Mouse (Mus musculus) midbrain, embryonic 14.5 days (tissue): ENCODE results near the gene Ltf. TPM values are rescaled to one million over a fixed set of nuclear protein-coding genes. Genes with fewer than 3 reads are reported as not detected.

Experiments used
- ATAC-seq: fragments of 200-750 bp; cut with Nextera tagmentation; 2 replicates; pipeline ENCODE4 v1.8.0; 2017; ENCODE audit warnings: moderate number of reproducible peaks, moderate library complexity; ENCODE audit not compliant: low FRiP score, low TSS enrichment
- DNase-seq: peaks from one replicate; pipeline ENCODE4 v3.0.0-alpha.2; 2015
- H3K27ac ChIP-seq: fragments of 300-500 bp; sonication (generic); replicated peaks from 2 replicates; pipeline ENCODE4 v1.5.1; 2014; ENCODE audit warnings: mild to moderate bottlenecking, low read depth, low read length, moderate library complexity
- H3K27me3 ChIP-seq: fragments of 300-500 bp; sonication (generic); 2 replicates; pipeline ENCODE4 v1.6.1; 2014; ENCODE audit warnings: low read length, control low read depth, mixed read lengths; ENCODE audit not compliant: control insufficient read depth, insufficient read depth
- H3K36me3 ChIP-seq: fragments of 300-500 bp; sonication (generic); 2 replicates; pipeline ENCODE4 v1.6.1; 2014; ENCODE audit warnings: low read length, control low read depth; ENCODE audit not compliant: control insufficient read depth, insufficient read depth
- H3K4me1 ChIP-seq: fragments of 300-500 bp; sonication (generic); 2 replicates; pipeline ENCODE4 v1.6.1; 2014; ENCODE audit warnings: mild to moderate bottlenecking, antibody characterized with exemption, low read length, control low read depth; ENCODE audit not compliant: control insufficient read depth, insufficient read depth
- H3K4me2 ChIP-seq: fragments of 300-500 bp; sonication (generic); 2 replicates; pipeline ENCODE4 v1.6.1; 2014; ENCODE audit warnings: mild to moderate bottlenecking, low read length, moderate library complexity
- H3K4me3 ChIP-seq: fragments of 300-500 bp; sonication (generic); replicated peaks from 2 replicates; pipeline ENCODE4 v1.5.1; 2014; ENCODE audit warnings: low read depth, low read length
- H3K9ac ChIP-seq: fragments of 300-500 bp; sonication (generic); replicated peaks from 2 replicates; pipeline ENCODE4 v1.6.1; 2014; ENCODE audit warnings: mild to moderate bottlenecking, low read length, moderate library complexity
- H3K9me3 ChIP-seq: fragments of 300-500 bp; sonication (generic); 2 replicates; pipeline ENCODE4 v1.6.1; 2016; ENCODE audit warnings: low read length, control low read depth, mixed read lengths; ENCODE audit not compliant: control insufficient read depth
- WGBS: fragments of 180-500 bp; shearing (Covaris S2); extraction: QIAGEN DNeasy Blood & Tissue Kit; methylation state at CpG from one replicate; pipeline ENCODE4 v1.1.7; 2014; 5-methylcytosine and 5-hydroxymethylcytosine counted together
- polyA plus RNA-seq: library from polyadenylated mRNA; unstranded; fragments of >200 nt; fragmentation: Nextera tagmentation; extraction: Ambion mirVana; gene quantifications from 2 replicates; pipeline ENCODE4 v1.2.1, GENCODE M21; 2014

The Ltf gene
- polyA plus RNA-seq, 1 experiment from 2014 or later: 0.51 TPM

- no peak overlapping the region for H3K9ac ChIP-seq
- ATAC-seq (no peak), DNase-seq (no peak)
- no peaks in the 10 kb centered on the region for H3K36me3 ChIP-seq
- 89% methylated on average over 3 of the region's 3 CpGs for WGBS
- H3K4me3 ChIP-seq: no peak overlapping the region
- H3K27ac ChIP-seq: no peak overlapping the region
- no peaks in the 10 kb centered on the region for H3K4me1 ChIP-seq
- H3K27me3 ChIP-seq: no peaks in the 10 kb centered on the region
- no peaks in the 10 kb centered on the region for H3K9me3 ChIP-seq
- no peak overlapping the region for H3K4me2 ChIP-seq
These were observed 27.2 kb downstream of the Ltf start for GRCm38 (mm10) chr9:111046222-111046621.

DNA sequence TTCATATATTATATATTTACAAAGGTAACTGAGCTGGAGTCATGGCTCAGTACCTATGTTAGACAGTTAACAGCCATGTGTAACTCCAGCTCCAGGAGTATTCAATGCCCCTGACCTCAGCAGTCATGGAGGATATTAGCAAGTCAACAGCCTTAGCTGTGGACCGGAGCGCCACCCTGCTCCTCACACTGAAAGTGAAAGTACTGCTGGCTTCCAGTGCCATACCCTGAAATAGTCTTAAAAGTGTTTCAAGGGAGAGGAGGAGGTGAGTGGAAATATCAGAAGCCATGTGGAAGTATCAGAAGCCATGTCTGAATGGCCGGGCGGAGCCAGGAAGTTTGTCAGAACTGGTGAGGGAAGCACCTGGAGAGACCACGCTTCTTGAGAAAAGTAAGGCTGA lies 28.2 kb downstream of the Ltf start:
- no peaks in the 10 kb centered on the region for H3K27me3 ChIP-seq
- no peaks in the 10 kb centered on the region for H3K9me3 ChIP-seq
- no peak overlapping the region for H3K9ac ChIP-seq
- WGBS: 95% methylated on average over 5 of the region's 5 CpGs
- DNase-seq (no peak), ATAC-seq (no peak)
- no peaks in the 10 kb centered on the region for H3K4me1 ChIP-seq
- H3K27ac ChIP-seq: no peak overlapping the region
- H3K4me2 ChIP-seq: no peak overlapping the region
- H3K4me3 ChIP-seq: no peak overlapping the region
- H3K36me3 ChIP-seq: no peaks in the 10 kb centered on the region

- no peak overlapping the region for H3K9ac ChIP-seq
- ATAC-seq (no peak), DNase-seq (no peak)
- no peaks in the 10 kb centered on the region for H3K27me3 ChIP-seq
- no peak overlapping the region for H3K4me2 ChIP-seq
- 92% methylated on average over 3 of the region's 3 CpGs for WGBS
- no peaks in the 10 kb centered on the region for H3K36me3 ChIP-seq
- no peak overlapping the region for H3K4me3 ChIP-seq
- H3K9me3 ChIP-seq: no peaks in the 10 kb centered on the region
- no peak overlapping the region for H3K27ac ChIP-seq
- no peaks in the 10 kb centered on the region for H3K4me1 ChIP-seq
These were observed 29.4 kb downstream of the Ltf start for GRCm38 (mm10) chr9:111048452-111048851.

DNA sequence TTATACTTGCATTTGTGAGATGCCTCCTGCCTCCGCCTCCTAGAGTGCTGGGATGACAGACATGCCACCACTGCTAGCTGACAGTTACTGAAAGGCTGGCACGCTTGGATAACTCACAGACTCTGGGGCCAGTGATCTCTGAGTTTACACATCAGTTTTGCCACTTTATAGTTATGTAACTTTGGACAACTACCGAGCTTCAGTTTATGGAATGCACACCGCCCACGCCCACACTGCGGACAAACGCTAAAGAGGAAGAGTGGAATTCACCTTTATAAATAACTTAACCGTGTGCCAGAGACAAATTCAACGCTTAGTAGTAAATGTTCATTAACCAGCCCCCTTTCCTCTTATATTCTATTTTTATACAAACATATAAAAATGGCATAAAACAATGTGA lies 35.9 kb downstream of the Ltf start:
- WGBS: 89% methylated on average over 9 of the region's 9 CpGs
- H3K27me3 ChIP-seq: no peaks in the 10 kb centered on the region
- no peak for ATAC-seq
- H3K4me1 ChIP-seq: no peaks in the 10 kb centered on the region
- DNase-seq: no peak
- H3K36me3 ChIP-seq: no peaks in the 10 kb centered on the region
- no peak overlapping the region for H3K4me3 ChIP-seq
- no peak overlapping the region for H3K9ac ChIP-seq
- no peaks in the 10 kb centered on the region for H3K9me3 ChIP-seq
- no peak overlapping the region for H3K27ac ChIP-seq
- no peak overlapping the region for H3K4me2 ChIP-seq

- no peaks in the 10 kb centered on the region for H3K9me3 ChIP-seq
- no peak overlapping the region for H3K9ac ChIP-seq
- no peaks in the 10 kb centered on the region for H3K4me1 ChIP-seq
- no peak for ATAC-seq
- 0 out of 2 replicates have a peak overlapping the region, but pooled peaks have one; percentile 12 for H3K4me2 ChIP-seq
- no peak overlapping the region for H3K27ac ChIP-seq
- WGBS: 86% methylated on average over 29 of the region's 29 CpGs
- no peaks in the 10 kb centered on the region for H3K27me3 ChIP-seq
- H3K4me3 ChIP-seq: no peak overlapping the region
- no peak for DNase-seq
- H3K36me3 ChIP-seq: no peaks in the 10 kb centered on the region
These were observed 36.9 kb downstream of the Ltf start for GRCm38 (mm10) chr9:111055800-111056518.

DNA sequence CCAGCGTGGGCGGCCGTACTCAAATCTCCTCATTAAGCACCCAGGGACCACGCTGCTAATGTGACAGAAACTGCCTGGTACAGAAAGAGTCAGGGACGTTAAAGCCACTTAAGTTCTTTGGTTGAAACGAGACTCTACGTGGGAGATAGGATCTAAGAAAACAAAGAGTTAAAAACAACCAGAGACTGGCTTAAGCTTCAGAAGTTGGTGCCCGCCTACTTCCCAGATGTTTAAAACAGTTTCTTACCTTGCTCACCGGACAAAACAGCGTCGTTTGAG lies 37.4 kb downstream of the Ltf start:
- Histone ChIP-seq H3K36me3 (no peaks in the 10 kb centered on the region), H3K4me2 (peak overlapping the region; percentile 12; the same call in 1 of the 2 replicates), H3K9ac (no peak overlapping the region), H3K27ac (no peak overlapping the region), H3K4me1 (no peaks in the 10 kb centered on the region), H3K27me3 (no peaks in the 10 kb centered on the region), H3K9me3 (no peaks in the 10 kb centered on the region), H3K4me3 (no peak overlapping the region)
- DNase-seq: no peak
- no peak for ATAC-seq
- 47% methylated on average over 11 of the region's 11 CpGs for WGBS

GRCm38 (mm10) chr9:111056798-111057543 lies 37.9 kb downstream of the Ltf start, which contains the start of gene Ccrl2:
Gene Ccrl2 (minus strand): TSS chr9:111057519.
- no peaks in the 10 kb centered on the region for H3K4me1 ChIP-seq
- DNase-seq: no peak
- H3K9ac ChIP-seq: no peak within 1 kb of the TSS
- H3K4me3 ChIP-seq: no peak within 1 kb of the TSS
- no peaks in the 10 kb centered on the region for H3K27me3 ChIP-seq
- H3K4me2 ChIP-seq: peak within 1 kb of the TSS; percentile 12; the same call in 1 of the 2 replicates
- no peak for ATAC-seq
- WGBS: 65% methylated on average over 17 of the region's 17 CpGs
- no peaks in the 10 kb centered on the region for H3K9me3 ChIP-seq
- H3K27ac ChIP-seq: no peak within 1 kb of the TSS
- no peaks in the 10 kb centered on the region for H3K36me3 ChIP-seq

DNA sequence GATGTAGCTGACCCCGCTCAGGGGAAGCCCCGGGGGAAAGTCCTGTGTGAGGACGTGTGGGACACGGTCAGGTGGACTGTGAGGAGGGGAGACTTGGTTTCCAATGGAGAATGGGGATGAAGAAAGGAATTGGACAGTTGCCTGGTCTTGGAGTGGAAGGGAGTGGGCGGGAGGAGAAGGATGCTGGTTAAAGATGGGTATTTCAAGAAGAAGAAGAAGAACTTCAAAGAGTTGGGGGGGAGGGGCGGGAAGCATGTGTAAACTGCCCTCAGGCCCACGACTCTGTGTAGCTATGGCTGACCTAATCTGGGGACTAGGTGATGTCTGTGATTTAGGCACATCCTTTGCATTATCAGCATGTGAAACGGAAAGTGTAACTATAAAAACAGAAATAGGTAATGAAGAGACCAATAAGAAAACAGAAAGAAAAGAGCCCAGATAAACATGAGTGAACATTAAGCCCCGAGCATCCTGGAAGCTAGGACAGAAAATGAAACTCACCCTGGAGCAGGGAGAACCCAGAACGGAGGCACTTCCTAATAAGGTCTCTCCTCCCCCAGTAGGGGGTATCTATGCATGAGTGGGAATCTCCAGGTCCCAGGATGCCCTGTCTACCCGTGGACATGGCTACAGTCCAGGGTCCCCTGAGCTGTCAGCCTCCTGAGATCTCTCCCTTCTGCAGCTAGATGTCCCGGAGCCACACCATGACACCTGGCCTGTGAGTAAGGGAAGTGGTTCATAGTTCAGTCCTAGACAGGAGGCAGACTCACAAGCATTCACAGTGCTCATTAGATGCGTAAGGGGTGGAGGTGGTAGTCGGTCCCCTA lies 38.7 kb downstream of the Ltf start:
- Histone ChIP-seq H3K36me3 (no peaks in the 10 kb centered on the region), H3K4me3 (no peak overlapping the region), H3K27me3 (no peaks in the 10 kb centered on the region), H3K27ac (no peak overlapping the region), H3K9me3 (no peaks in the 10 kb centered on the region), H3K4me1 (no peaks in the 10 kb centered on the region), H3K9ac (no peak overlapping the region), H3K4me2 (no peak overlapping the region)
- ATAC-seq (no peak), DNase-seq (no peak)
- WGBS: 79% methylated on average over 14 of the region's 14 CpGs
